ENCODE assay signal across 12 mouse cellular contexts in the genomic region with DNA sequence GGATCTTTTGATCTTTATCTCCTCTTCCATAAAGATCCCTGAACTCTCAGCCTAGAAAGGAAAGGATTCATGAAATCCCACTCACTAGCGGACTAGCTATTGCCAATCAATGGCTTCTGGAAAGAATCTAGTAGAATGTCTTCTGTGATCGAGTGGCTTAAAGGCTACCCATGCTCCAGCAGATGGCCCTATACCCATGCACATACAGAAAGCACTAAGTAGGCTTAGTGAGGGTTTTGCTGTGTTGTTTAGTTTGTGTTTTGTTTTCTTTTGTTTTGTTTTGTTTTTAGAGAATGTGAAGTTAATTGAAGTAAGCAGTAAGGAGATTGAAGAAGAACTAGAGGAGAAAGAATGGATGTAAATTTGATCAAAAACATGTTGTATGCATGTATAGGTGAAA.
DNase-seq lines count a peak whose midpoint lies in the region; ATAC-seq and TF ChIP-seq lines count a peak whose summit lies in the region.
"Had no signal": no experiment of that assay in that cellular context is flagged by ENCODE, and none has a peak within 500 bp of the region (broad histone marks: within the 10 kb centered on the region; RNA-seq: fewer than 3 reads in every experiment).

No protein-coding gene starts in this region.

- DNase-seq in heart, postnatal 10 days, result peak; percentile 23 to 26
- DNase-seq in heart, postnatal 25 days (ENCODE audit: low spot score), result no peak
- no peak for DNase-seq in liver, postnatal 0 days
- peak; percentile 40 to 45 for DNase-seq in kidney, postnatal 36 days
- no peak for DNase-seq in left cerebral cortex, adult 18-20 months (ENCODE audit: low spot score in 2 of 2)
- DNase-seq: gastrocnemius, postnatal 36 days had no signal

- H3K4me1 ChIP-seq in liver, postnatal 0 days (ENCODE audit: insufficient read depth), result no peaks in the 10 kb centered on the region
- H3K4me1 ChIP-seq in liver, embryonic 12.5 days, result no peaks in the 10 kb centered on the region
- H3K4me1 ChIP-seq: hindbrain, embryonic 13.5 days; midbrain, embryonic 12.5 days; neural tube, embryonic 12.5 days had no signal

- TF ChIP-seq EP300 in liver, postnatal 0 days (IDR thresholded peaks at IDR 0.05; ENCODE audit: low read depth), result no peak

- H3K27me3 ChIP-seq in liver, postnatal 0 days (ENCODE audit: insufficient read depth, low read length), result no peaks in the 10 kb centered on the region
- H3K27me3 ChIP-seq in liver, embryonic 12.5 days (replicated peaks), result no peaks in the 10 kb centered on the region
- H3K27me3 ChIP-seq: hindbrain, embryonic 13.5 days; midbrain, embryonic 12.5 days; neural tube, embryonic 12.5 days had no signal

- H3K4me3 ChIP-seq in liver, postnatal 0 days (ENCODE audit: low read depth, low read length), result no peak overlapping the region
- no peak overlapping the region for H3K4me3 ChIP-seq in liver, embryonic 12.5 days
- H3K4me3 ChIP-seq: hindbrain, embryonic 13.5 days; midbrain, embryonic 12.5 days; neural tube, embryonic 12.5 days had no signal

- no peak overlapping the region for H3K27ac ChIP-seq in liver, postnatal 0 days (ENCODE audit: low read depth)
- H3K27ac ChIP-seq in liver, embryonic 12.5 days, result no peak overlapping the region
- H3K27ac ChIP-seq: hindbrain, embryonic 13.5 days; liver, embryonic 14.5 days; midbrain, embryonic 12.5 days; neural tube, embryonic 12.5 days had no signal

- H3K4me2 ChIP-seq in liver, postnatal 0 days (ENCODE audit: low read depth, low read length), result no peak overlapping the region
- H3K4me2 ChIP-seq in liver, embryonic 12.5 days, result no peak overlapping the region
- H3K4me2 ChIP-seq: hindbrain, embryonic 13.5 days; midbrain, embryonic 12.5 days; neural tube, embryonic 12.5 days had no signal

- no peaks in the 10 kb centered on the region for H3K36me3 ChIP-seq in liver, postnatal 0 days (replicated peaks; ENCODE audit: insufficient read depth, low read length)
- no peaks in the 10 kb centered on the region for H3K36me3 ChIP-seq in liver, embryonic 12.5 days
- H3K36me3 ChIP-seq: hindbrain, embryonic 13.5 days; midbrain, embryonic 12.5 days; neural tube, embryonic 12.5 days had no signal

- ATAC-seq in liver, postnatal 0 days, result no peak
- ATAC-seq in liver, embryonic 12.5 days, result no peak
- ATAC-seq in activated CD4-positive, CD25-positive, alpha-beta regulatory T cell, adult 4 months, result peak; percentile 36

- no peaks in the 10 kb centered on the region for H3K9me3 ChIP-seq in liver, postnatal 0 days (ENCODE audit: low read length)
- no peaks in the 10 kb centered on the region for H3K9me3 ChIP-seq in liver, embryonic 12.5 days (replicated peaks)
- H3K9me3 ChIP-seq: hindbrain, embryonic 13.5 days; midbrain, embryonic 12.5 days; neural tube, embryonic 12.5 days had no signal

- intact Hi-C loops in heart, postnatal 10 days (cut with DNase I), result no loop called here
- intact Hi-C loops in heart, postnatal 25 days (cut with DNase I), result no loop called here

- no peak overlapping the region for H3K9ac ChIP-seq in liver, postnatal 0 days (replicated peaks)
- no peak overlapping the region for H3K9ac ChIP-seq in liver, embryonic 12.5 days
- H3K9ac ChIP-seq: hindbrain, embryonic 13.5 days; liver, embryonic 14.5 days; midbrain, embryonic 12.5 days; neural tube, embryonic 12.5 days had no signal

- 79% methylated on average over 2 of the region's 2 CpGs for WGBS in liver, postnatal 0 days (ENCODE audit: insufficient replicate concordance)
- WGBS in liver, embryonic 12.5 days (ENCODE audit: insufficient replicate concordance), result 65% methylated on average over 2 of the region's 2 CpGs

- peak; percentile 50 for TF ChIP-seq CTCF in liver, postnatal 0 days (IDR thresholded peaks at IDR 0.05; ENCODE audit: low read depth)

Comparison
In these comparisons a context has a peak if more than half of its experiments do, and no peak if none do; other contexts are left out.
1. DNase-seq: peak in heart, postnatal 10 days (2 of 2) and kidney, postnatal 36 days (2 of 2); none in heart, postnatal 25 days (single experiment), liver, postnatal 0 days (single experiment) and left cerebral cortex, adult 18-20 months (0 of 2).